Mouse (Mus musculus): ENCODE results near the gene Abhd13. TPM values are rescaled to one million over a fixed set of nuclear protein-coding genes. Genes with fewer than 3 reads are reported as not detected.

The Abhd13 gene
- polyA plus RNA-seq, 1 experiment from 2014 or later, result 12.6 TPM

- Histone ChIP-seq H3K4me3 (ENCODE audit: low read length) (peak overlapping the region; percentile 42), H3K27ac (ENCODE audit: low read depth, low read length) (no peak overlapping the region), H3K9me3 (ENCODE audit: control insufficient read depth, low read length) (no peaks in the 10 kb centered on the region), H3K36me3 (ENCODE audit: control insufficient read depth, insufficient read depth, low read length) (no peaks in the 10 kb centered on the region), H3K9ac (ENCODE audit: low read depth, low read length) (peak overlapping the region; percentile 60), H3K4me1 (ENCODE audit: control insufficient read depth, insufficient read depth, low read depth, low read length) (peaks cover 7% of the 10 kb centered on the region), H3K4me2 (ENCODE audit: low read length) (peak overlapping the region; percentile 73), H3K27me3 (replicated peaks; ENCODE audit: control insufficient read depth, insufficient read depth, low read length) (no peaks in the 10 kb centered on the region)
- 3% methylated on average over 29 of the region's 29 CpGs for WGBS
- peak; percentile 78 for ATAC-seq
Measured at GRCm38 (mm10) chr8:10006986-10007659, 29.6 kb downstream of the Abhd13 start.

GRCm38 (mm10) chr8:10007660-10008028 is 30.1 kb downstream of the Abhd13 start:
- H3K9ac ChIP-seq (ENCODE audit: low read depth, low read length), result peak overlapping the region; percentile 60; the same call in 1 of the 2 replicates
- WGBS, result 44% methylated on average over 6 of the region's 6 CpGs
- ATAC-seq, result no peak

GRCm38 (mm10) chr8:10016252-10016651 is 38.7 kb downstream of the Abhd13 start:
- ATAC-seq, result no peak
- no peak overlapping the region for H3K4me3 ChIP-seq (ENCODE audit: low read length)

More at GRCm38 (mm10) chr8:10007660-10008028, 30.1 kb downstream of the Abhd13 start:
- Histone ChIP-seq H3K4me1 (ENCODE audit: control insufficient read depth, insufficient read depth, low read depth, low read length) (peaks cover 7% of the 10 kb centered on the region), H3K27ac (ENCODE audit: low read depth, low read length) (no peak overlapping the region), H3K27me3 (replicated peaks; ENCODE audit: control insufficient read depth, insufficient read depth, low read length) (no peaks in the 10 kb centered on the region), H3K4me2 (ENCODE audit: low read length) (peak overlapping the region; percentile 73), H3K9me3 (ENCODE audit: control insufficient read depth, low read length) (no peaks in the 10 kb centered on the region), H3K36me3 (ENCODE audit: control insufficient read depth, insufficient read depth, low read length) (no peaks in the 10 kb centered on the region), H3K4me3 (ENCODE audit: low read length) (peak overlapping the region; percentile 42)

GRCm38 (mm10) chr8:10017231-10017630 is 39.7 kb downstream of the Abhd13 start:
- Histone ChIP-seq H3K9ac (ENCODE audit: low read depth, low read length) (no peak overlapping the region), H3K36me3 (ENCODE audit: control insufficient read depth, insufficient read depth, low read length) (no peaks in the 10 kb centered on the region), H3K9me3 (ENCODE audit: control insufficient read depth, low read length) (no peaks in the 10 kb centered on the region), H3K4me2 (ENCODE audit: low read length) (no peak overlapping the region), H3K4me3 (ENCODE audit: low read length) (no peak overlapping the region), H3K27ac (ENCODE audit: low read depth, low read length) (no peak overlapping the region), H3K4me1 (ENCODE audit: control insufficient read depth, insufficient read depth, low read depth, low read length) (no peaks in the 10 kb centered on the region), H3K27me3 (replicated peaks; ENCODE audit: control insufficient read depth, insufficient read depth, low read length) (no peaks in the 10 kb centered on the region)
- 56% methylated on average over 3 of the region's 3 CpGs for WGBS
- ATAC-seq, result no peak

More at GRCm38 (mm10) chr8:10016252-10016651, 38.7 kb downstream of the Abhd13 start:
- Histone ChIP-seq H3K9ac (ENCODE audit: low read depth, low read length) (no peak overlapping the region), H3K9me3 (ENCODE audit: control insufficient read depth, low read length) (no peaks in the 10 kb centered on the region), H3K27me3 (replicated peaks; ENCODE audit: control insufficient read depth, insufficient read depth, low read length) (no peaks in the 10 kb centered on the region), H3K4me2 (ENCODE audit: low read length) (no peak overlapping the region), H3K36me3 (ENCODE audit: control insufficient read depth, insufficient read depth, low read length) (no peaks in the 10 kb centered on the region), H3K4me1 (ENCODE audit: control insufficient read depth, insufficient read depth, low read depth, low read length) (no peaks in the 10 kb centered on the region), H3K27ac (ENCODE audit: low read depth, low read length) (no peak overlapping the region)
- WGBS, result 64% methylated on average over 1 of the region's 1 CpGs

GRCm38 (mm10) chr8:10030320-10031060 is 53.0 kb downstream of the Abhd13 start:
- Histone ChIP-seq H3K4me3 (ENCODE audit: low read length) (no peak overlapping the region), H3K4me1 (ENCODE audit: control insufficient read depth, insufficient read depth, low read depth, low read length) (no peaks in the 10 kb centered on the region), H3K9ac (ENCODE audit: low read depth, low read length) (no peak overlapping the region), H3K27me3 (replicated peaks; ENCODE audit: control insufficient read depth, insufficient read depth, low read length) (no peaks in the 10 kb centered on the region), H3K4me2 (ENCODE audit: low read length) (no peak overlapping the region), H3K27ac (ENCODE audit: low read depth, low read length) (no peak overlapping the region), H3K36me3 (ENCODE audit: control insufficient read depth, insufficient read depth, low read length) (no peaks in the 10 kb centered on the region), H3K9me3 (ENCODE audit: control insufficient read depth, low read length) (no peaks in the 10 kb centered on the region)
- 72% methylated on average over 8 of the region's 8 CpGs for WGBS
- ATAC-seq, result no peak

GRCm38 (mm10) chr8:10031177-10031576 is 53.7 kb downstream of the Abhd13 start:
- Histone ChIP-seq H3K9ac (ENCODE audit: low read depth, low read length) (no peak overlapping the region), H3K4me1 (ENCODE audit: control insufficient read depth, insufficient read depth, low read depth, low read length) (no peaks in the 10 kb centered on the region), H3K4me3 (ENCODE audit: low read length) (no peak overlapping the region), H3K27me3 (replicated peaks; ENCODE audit: control insufficient read depth, insufficient read depth, low read length) (no peaks in the 10 kb centered on the region), H3K36me3 (ENCODE audit: control insufficient read depth, insufficient read depth, low read length) (no peaks in the 10 kb centered on the region), H3K27ac (ENCODE audit: low read depth, low read length) (no peak overlapping the region), H3K9me3 (ENCODE audit: control insufficient read depth, low read length) (no peaks in the 10 kb centered on the region), H3K4me2 (ENCODE audit: low read length) (no peak overlapping the region)
- ATAC-seq, result no peak
- WGBS, result 86% methylated on average over 9 of the region's 9 CpGs

- H3K9ac ChIP-seq (ENCODE audit: low read depth, low read length), result no peak overlapping the region
- no peak for ATAC-seq
- no peak overlapping the region for H3K27ac ChIP-seq (ENCODE audit: low read depth, low read length)
- H3K4me2 ChIP-seq (ENCODE audit: low read length), result no peak overlapping the region
- no peaks in the 10 kb centered on the region for H3K27me3 ChIP-seq (replicated peaks; ENCODE audit: control insufficient read depth, insufficient read depth, low read length)
- H3K9me3 ChIP-seq (ENCODE audit: control insufficient read depth, low read length), result no peaks in the 10 kb centered on the region
- H3K4me3 ChIP-seq (ENCODE audit: low read length), result no peak overlapping the region
- WGBS, result 77% methylated on average over 3 of the region's 3 CpGs
- no peaks in the 10 kb centered on the region for H3K36me3 ChIP-seq (ENCODE audit: control insufficient read depth, insufficient read depth, low read length)
- no peaks in the 10 kb centered on the region for H3K4me1 ChIP-seq (ENCODE audit: control insufficient read depth, insufficient read depth, low read depth, low read length)
Measured at GRCm38 (mm10) chr8:10040866-10041265, 63.4 kb downstream of the Abhd13 start.

Other genes with a start within 250 kb of the Abhd13 start
- gene Fam155a, start 206.5 kb upstream of the Abhd13 start, polyA plus RNA-seq (2015; fragmentation: Nextera tagmentation; extraction: Ambion mirVana), result 25.7 and 30.3 TPM in 2 replicates
- gene Gm10217, start 113.5 kb upstream of the Abhd13 start, polyA plus RNA-seq (2015; fragmentation: Nextera tagmentation; extraction: Ambion mirVana), result not detected in 2 replicates
- gene Lig4, start within 50 bp of the Abhd13 start, polyA plus RNA-seq (2015; fragmentation: Nextera tagmentation; extraction: Ambion mirVana), result 10.3 and 12.0 TPM in 2 replicates
- 0.22 and 0.61 TPM in 2 replicates for gene Tnfsf13b, start 28.8 kb downstream of the Abhd13 start, polyA plus RNA-seq (2015; fragmentation: Nextera tagmentation; extraction: Ambion mirVana)
- gene Myo16, start 176.2 kb downstream of the Abhd13 start, polyA plus RNA-seq (2015; fragmentation: Nextera tagmentation; extraction: Ambion mirVana), result 4.6 and 6.1 TPM in 2 replicates